Mouse (Mus musculus): ENCODE results near the gene Cblc.

GRCm38 (mm10) chr7:19840936-19841335, 44.3 kb upstream of the Cblc start:
- no peak for TF ChIP-seq GATA1 (IDR thresholded peaks at IDR 0.05; ENCODE audit: borderline replicate concordance, low read length)
- no peak for TF ChIP-seq FLI1 (IDR thresholded peaks at IDR 0.05; ENCODE audit: low read length)

All from megakaryocyte, embryonic 14.5 days (primary cell).